Mouse (Mus musculus) small intestine, adult 2 months (tissue): ENCODE data around the gene Ralgps2.

Experiments used
- CTCF ChIP-seq: fragments of 200-500 bp; IDR thresholded peaks from 2 replicates; pipeline ENCODE4 v1.5.1; 2012; ENCODE audit warnings: low read depth, mild to moderate bottlenecking, control low read depth, inconsistent platforms, low read length, moderate library complexity, mixed read lengths; ENCODE audit not compliant: insufficient replicate concordance, insufficient read length; ENCODE audit errors: extremely low read depth
- POLR2A ChIP-seq: fragments of 200-500 bp; IDR thresholded peaks from 2 replicates; pipeline ENCODE4 v1.6.1; 2012; ENCODE audit warnings: low read depth, mild to moderate bottlenecking, control low read depth, inconsistent platforms, low read length, moderate library complexity

GRCm38 (mm10) chr1:156930263-156930662, 9.2 kb downstream of the Ralgps2 start:
- TF ChIP-seq CTCF = no peak
- TF ChIP-seq POLR2A = no peak
